Mouse (Mus musculus) urinary bladder, postnatal 0 days (tissue): Measurements from ENCODE around the gene Olfr1118. TPM values are rescaled to one million over a fixed set of nuclear protein-coding genes. Genes with fewer than 3 reads are reported as not detected.

Experiments
- polyA plus RNA-seq: library from polyadenylated mRNA; unstranded; fragments of >200 nt; fragmentation: Nextera tagmentation; extraction: Ambion mirVana; gene quantifications from 2 replicates; pipeline ENCODE4 v1.2.1, GENCODE M21; 2015

Gene Olfr1118
- not detected in 2 replicates for polyA plus RNA-seq

GRCm38 (mm10) chr2:87307281-87307680 is at the start of gene Olfr1118:
TSS of gene Olfr1118 (plus strand) at chr2:87307581.

GRCm38 (mm10) chr2:87267234-87267633 is 40.1 kb upstream of the Olfr1118 start, which contains the start of gene Olfr1116:
TSS of gene Olfr1116 (plus strand) at chr2:87267534.

DNA sequence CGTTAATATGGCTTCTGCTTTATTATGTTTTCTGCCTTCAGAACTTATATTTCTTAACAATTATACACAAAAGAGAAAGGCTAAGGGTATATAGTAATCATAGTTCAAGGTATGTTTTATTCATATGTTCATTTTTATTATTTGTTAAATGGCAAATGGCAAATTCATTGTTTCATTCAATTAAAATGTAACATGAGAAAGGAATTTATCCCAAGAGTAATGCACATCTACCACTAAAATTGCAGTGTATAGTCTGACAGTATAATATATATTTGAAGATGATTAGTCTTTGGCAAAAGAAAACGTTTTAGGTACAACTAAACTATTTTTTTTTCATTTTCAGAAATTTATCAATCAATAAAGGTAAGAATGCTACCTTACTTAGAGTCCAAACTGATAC is 47.1 kb downstream of the Olfr1118 start, which contains the start of gene Olfr1120:
Gene Olfr1120 (plus strand): TSS at position 301 of the 400 bp plus-strand sequence.

Other genes starting within 250 kb of the Olfr1118 start
- not detected in 2 replicates for gene Olfr1107, start 231.8 kb upstream of the Olfr1118 start, polyA plus RNA-seq
- not detected in 2 replicates for gene Olfr1109, start 211.6 kb upstream of the Olfr1118 start, polyA plus RNA-seq
- not detected in 2 replicates for gene Olfr259, start 193.0 kb upstream of the Olfr1118 start, polyA plus RNA-seq
- not detected in 2 replicates for gene Olfr1110, start 167.3 kb upstream of the Olfr1118 start, polyA plus RNA-seq
- gene Olfr1111, start 155.0 kb upstream of the Olfr1118 start, polyA plus RNA-seq: not detected in 2 replicates
- not detected in 2 replicates for gene Olfr1112, start 119.8 kb upstream of the Olfr1118 start, polyA plus RNA-seq
- gene Olfr1113, start 98.6 kb upstream of the Olfr1118 start, polyA plus RNA-seq: not detected in 2 replicates
- not detected in 2 replicates for gene Olfr1115, start 59.6 kb upstream of the Olfr1118 start, polyA plus RNA-seq
- gene Olfr1116, start 40.0 kb upstream of the Olfr1118 start, polyA plus RNA-seq: not detected in 2 replicates
- not detected in 2 replicates for gene Olfr1120, start 47.2 kb downstream of the Olfr1118 start, polyA plus RNA-seq
- gene Olfr1121, start 62.3 kb downstream of the Olfr1118 start, polyA plus RNA-seq: not detected in 2 replicates
- not detected in 2 replicates for gene Olfr1122, start 78.3 kb downstream of the Olfr1118 start, polyA plus RNA-seq
- not detected in 2 replicates for gene Olfr1123, start 109.1 kb downstream of the Olfr1118 start, polyA plus RNA-seq
- 0.05 TPM in 1 of 2 replicates, not detected in the other for gene Olfr1124, start 122.7 kb downstream of the Olfr1118 start, polyA plus RNA-seq
- not detected in 2 replicates for gene Olfr1126, start 146.4 kb downstream of the Olfr1118 start, polyA plus RNA-seq
- gene Pramel7, start 189.5 kb downstream of the Olfr1118 start, polyA plus RNA-seq: not detected in 2 replicates
- gene Pramel6, start 199.0 kb downstream of the Olfr1118 start, polyA plus RNA-seq: not detected in 2 replicates
- gene Olfr153, start 224.2 kb downstream of the Olfr1118 start, polyA plus RNA-seq: not detected in 2 replicates
- not detected in 2 replicates for gene Olfr1128, start 238.0 kb downstream of the Olfr1118 start, polyA plus RNA-seq